Mouse (Mus musculus): ENCODE measurements around the gene Tmc7.

Gene Tmc7

GRCm38 (mm10) chr7:118498984-118499783 lies 85.4 kb downstream of the Tmc7 start:
- DNase-seq = no peak

- DNase-seq = no peak
Measured at GRCm38 (mm10) chr7:118494892-118495579, 89.5 kb downstream of the Tmc7 start.

- DNase-seq = no peak
Measured at GRCm38 (mm10) chr7:118493892-118494291, 90.6 kb downstream of the Tmc7 start.

GRCm38 (mm10) chr7:118491431-118492147 lies 92.9 kb downstream of the Tmc7 start, which contains the start of gene Itpripl2:
Gene Itpripl2, minus strand, starts transcription at chr7:118491975.
- peak; percentile 74 for DNase-seq

- no peak for DNase-seq
Measured at GRCm38 (mm10) chr7:118490666-118491430, 93.7 kb downstream of the Tmc7 start.

- DNase-seq = no peak
Measured at GRCm38 (mm10) chr7:118489706-118490665, 94.5 kb downstream of the Tmc7 start.

GRCm38 (mm10) chr7:118488060-118488664 lies 96.4 kb downstream of the Tmc7 start:
- DNase-seq = no peak

GRCm38 (mm10) chr7:118486917-118487316 lies 97.6 kb downstream of the Tmc7 start:
- no peak for DNase-seq

All from kidney, adult 9 months (tissue).